Mouse (Mus musculus): ENCODE measurements around the gene Gpd2.

The Gpd2 gene

GRCm38 (mm10) chr2:57250113-57250512, 12.7 kb downstream of the Gpd2 start:
- DNase-seq (ENCODE audit: low spot score in 2 of 2), result no peak

- no peak for DNase-seq (ENCODE audit: low spot score in 2 of 2)
Observed at GRCm38 (mm10) chr2:57251636-57252317, 14.3 kb downstream of the Gpd2 start.

GRCm38 (mm10) chr2:57252542-57253301, 15.3 kb downstream of the Gpd2 start:
- DNase-seq (ENCODE audit: low spot score in 2 of 2), result no peak

- no peak for DNase-seq (ENCODE audit: low spot score in 2 of 2)
Observed at GRCm38 (mm10) chr2:57254267-57254666, 16.8 kb downstream of the Gpd2 start.

GRCm38 (mm10) chr2:57255153-57255670, 17.8 kb downstream of the Gpd2 start:
- DNase-seq (ENCODE audit: low spot score in 2 of 2), result no peak

- DNase-seq (ENCODE audit: low spot score in 2 of 2), result no peak
Observed at GRCm38 (mm10) chr2:57255836-57256235, 18.4 kb downstream of the Gpd2 start.

GRCm38 (mm10) chr2:57256459-57256858, 19.0 kb downstream of the Gpd2 start:
- DNase-seq (ENCODE audit: low spot score in 2 of 2), result no peak

- DNase-seq (ENCODE audit: low spot score in 2 of 2), result no peak
Observed at GRCm38 (mm10) chr2:57261286-57262077, 24.0 kb downstream of the Gpd2 start.

- DNase-seq (ENCODE audit: low spot score in 2 of 2), result no peak
Observed at GRCm38 (mm10) chr2:57263431-57263830, 26.0 kb downstream of the Gpd2 start.

- DNase-seq (ENCODE audit: low spot score in 2 of 2), result no peak
Observed at GRCm38 (mm10) chr2:57264912-57265311, 27.5 kb downstream of the Gpd2 start.

- no peak for DNase-seq (ENCODE audit: low spot score in 2 of 2)
Observed at GRCm38 (mm10) chr2:57266679-57267393, 29.4 kb downstream of the Gpd2 start.

GRCm38 (mm10) chr2:57267394-57267716, 29.9 kb downstream of the Gpd2 start:
- no peak for DNase-seq (ENCODE audit: low spot score in 2 of 2)

GRCm38 (mm10) chr2:57267896-57268295, 30.5 kb downstream of the Gpd2 start:
- DNase-seq (ENCODE audit: low spot score in 2 of 2), result no peak

- no peak for DNase-seq (ENCODE audit: low spot score in 2 of 2)
Observed at GRCm38 (mm10) chr2:57268839-57269238, 31.4 kb downstream of the Gpd2 start.

- DNase-seq (ENCODE audit: low spot score in 2 of 2), result no peak
Observed at GRCm38 (mm10) chr2:57269690-57270435, 32.4 kb downstream of the Gpd2 start.

GRCm38 (mm10) chr2:57280190-57280723, 42.8 kb downstream of the Gpd2 start:
- DNase-seq (ENCODE audit: low spot score in 2 of 2), result no peak

- no peak for DNase-seq (ENCODE audit: low spot score in 2 of 2)
Observed at GRCm38 (mm10) chr2:57283791-57284190, 46.4 kb downstream of the Gpd2 start.

GRCm38 (mm10) chr2:57285197-57285596, 47.8 kb downstream of the Gpd2 start:
- DNase-seq (ENCODE audit: low spot score in 2 of 2), result no peak

GRCm38 (mm10) chr2:57287986-57288385, 50.6 kb downstream of the Gpd2 start:
- no peak for DNase-seq (ENCODE audit: low spot score in 2 of 2)

- no peak for DNase-seq (ENCODE audit: low spot score in 2 of 2)
Observed at GRCm38 (mm10) chr2:57293571-57293970, 56.1 kb downstream of the Gpd2 start.

- no peak for DNase-seq (ENCODE audit: low spot score in 2 of 2)
Observed at GRCm38 (mm10) chr2:57296069-57296468, 58.6 kb downstream of the Gpd2 start.

Measured in frontal cortex, postnatal 25 days (tissue).